Mouse (Mus musculus) intestine, embryonic 15.5 days (tissue): ENCODE results near the gene Cdk18. TPM values are rescaled to one million over a fixed set of nuclear protein-coding genes. Genes with fewer than 3 reads are reported as not detected.
A peak's percentile ranks its signal among the peaks of the same experiment; 100 is the strongest.

ENCODE experiments used
- ATAC-seq: fragments of 200-750 bp; cut with Nextera tagmentation; 2 replicates; pipeline ENCODE4 v1.8.0; 2017; ENCODE audit warnings: moderate TSS enrichment, moderate library complexity
- H3K27ac ChIP-seq: fragments of 300-500 bp; sonication (generic); 2 replicates; pipeline ENCODE4 v1.5.1; 2015; ENCODE audit warnings: mild to moderate bottlenecking, inconsistent platforms
- H3K27me3 ChIP-seq: fragments of 300-500 bp; sonication (generic); replicated peaks from 2 replicates; pipeline ENCODE4 v1.6.1; 2015; ENCODE audit warnings: inconsistent platforms
- H3K36me3 ChIP-seq: fragments of 300-500 bp; sonication (generic); 2 replicates; pipeline ENCODE4 v1.6.1; 2015; ENCODE audit warnings: inconsistent platforms
- H3K4me1 ChIP-seq: fragments of 300-500 bp; sonication (generic); replicated peaks from 2 replicates; pipeline ENCODE4 v1.6.1; 2015; ENCODE audit warnings: inconsistent platforms
- H3K4me2 ChIP-seq: fragments of 300-500 bp; sonication (generic); replicated peaks from 2 replicates; pipeline ENCODE4 v1.6.1; 2015; ENCODE audit warnings: mild to moderate bottlenecking, inconsistent platforms
- H3K4me3 ChIP-seq: fragments of 300-500 bp; sonication (generic); replicated peaks from 2 replicates; pipeline ENCODE4 v1.5.1; 2015; ENCODE audit warnings: inconsistent platforms
- H3K9ac ChIP-seq: fragments of 300-500 bp; sonication (generic); 2 replicates; pipeline ENCODE4 v1.6.1; 2015; ENCODE audit warnings: inconsistent platforms
- H3K9me3 ChIP-seq: fragments of 300-500 bp; sonication (generic); 2 replicates; pipeline ENCODE4 v1.6.1; 2016; ENCODE audit warnings: inconsistent platforms
- WGBS: fragments of 180-500 bp; shearing (Covaris S2); methylation state at CpG from one replicate; pipeline ENCODE4 v1.1.7; 2015; 5-methylcytosine and 5-hydroxymethylcytosine counted together
- polyA plus RNA-seq: library from polyadenylated mRNA; unstranded; fragments of >200 nt; fragmentation: Nextera tagmentation; extraction: Ambion mirVana; gene quantifications from 2 replicates; pipeline ENCODE4 v1.2.1, GENCODE M21; 2015

Cdk18 gene
- polyA plus RNA-seq, 1 experiment from 2014 or later: 10.5 TPM

- Histone ChIP-seq H3K4me3 (no peak overlapping the region), H3K27ac (no peak overlapping the region), H3K4me1 (no peaks in the 10 kb centered on the region), H3K9ac (no peak overlapping the region), H3K4me2 (no peak overlapping the region), H3K9me3 (no peaks in the 10 kb centered on the region), H3K36me3 (no peaks in the 10 kb centered on the region), H3K27me3 (no peaks in the 10 kb centered on the region)
- ATAC-seq: no peak
- WGBS: 70% methylated on average over 6 of the region's 6 CpGs
Measured at GRCm38 (mm10) chr1:132101953-132102697, 37.4 kb downstream of the Cdk18 start.

GRCm38 (mm10) chr1:132099775-132100174 is 39.7 kb downstream of the Cdk18 start:
- H3K4me1 ChIP-seq: peaks cover 5% of the 10 kb centered on the region; the same call in 1 of the 2 replicates
- no peak for ATAC-seq
- no peaks in the 10 kb centered on the region for H3K9me3 ChIP-seq
- H3K27me3 ChIP-seq: no peaks in the 10 kb centered on the region
- no peaks in the 10 kb centered on the region for H3K36me3 ChIP-seq
- H3K4me2 ChIP-seq: no peak overlapping the region
- no peak overlapping the region for H3K4me3 ChIP-seq
- 71% methylated on average over 4 of the region's 4 CpGs for WGBS
- H3K9ac ChIP-seq: no peak overlapping the region
- H3K27ac ChIP-seq: no peak overlapping the region

GRCm38 (mm10) chr1:132099016-132099415 is 40.5 kb downstream of the Cdk18 start:
- Histone ChIP-seq H3K27me3 (no peaks in the 10 kb centered on the region), H3K36me3 (no peaks in the 10 kb centered on the region), H3K4me3 (no peak overlapping the region), H3K27ac (no peak overlapping the region), H3K9ac (no peak overlapping the region), H3K9me3 (no peaks in the 10 kb centered on the region), H3K4me1 (peaks cover 5% of the 10 kb centered on the region; the same call in 1 of the 2 replicates), H3K4me2 (no peak overlapping the region)
- 52% methylated on average over 4 of the region's 4 CpGs for WGBS
- no peak for ATAC-seq

GRCm38 (mm10) chr1:132098076-132098475 is 41.4 kb downstream of the Cdk18 start:
- H3K36me3 ChIP-seq: no peaks in the 10 kb centered on the region
- ATAC-seq: no peak
- no peak overlapping the region for H3K27ac ChIP-seq
- no peak overlapping the region for H3K4me3 ChIP-seq
- 46% methylated on average over 1 of the region's 1 CpGs for WGBS
- no peaks in the 10 kb centered on the region for H3K9me3 ChIP-seq
- no peaks in the 10 kb centered on the region for H3K27me3 ChIP-seq
- peaks cover 5% of the 10 kb centered on the region; the same call in 1 of the 2 replicates for H3K4me1 ChIP-seq
- H3K4me2 ChIP-seq: no peak overlapping the region
- no peak overlapping the region for H3K9ac ChIP-seq

GRCm38 (mm10) chr1:132095356-132096004 is 44.0 kb downstream of the Cdk18 start:
- Histone ChIP-seq H3K9me3 (no peaks in the 10 kb centered on the region), H3K9ac (no peak overlapping the region), H3K36me3 (no peaks in the 10 kb centered on the region), H3K4me2 (no peak overlapping the region), H3K27me3 (no peaks in the 10 kb centered on the region), H3K4me3 (no peak overlapping the region), H3K27ac (peak overlapping the region; percentile 56), H3K4me1 (peaks cover 5% of the 10 kb centered on the region; the same call in 1 of the 2 replicates)
- ATAC-seq: peak; percentile 91
- WGBS: 43% methylated on average over 11 of the region's 11 CpGs

GRCm38 (mm10) chr1:132093269-132093668 is 46.2 kb downstream of the Cdk18 start:
- Histone ChIP-seq H3K4me1 (peaks cover 5% of the 10 kb centered on the region; the same call in 1 of the 2 replicates), H3K27ac (no peak overlapping the region), H3K9me3 (no peaks in the 10 kb centered on the region), H3K27me3 (no peaks in the 10 kb centered on the region), H3K36me3 (no peaks in the 10 kb centered on the region), H3K4me3 (no peak overlapping the region), H3K4me2 (no peak overlapping the region), H3K9ac (no peak overlapping the region)
- no peak for ATAC-seq
- WGBS: 95% methylated on average over 4 of the region's 4 CpGs

GRCm38 (mm10) chr1:132090266-132090665 is 49.2 kb downstream of the Cdk18 start:
- Histone ChIP-seq H3K4me2 (no peak overlapping the region), H3K36me3 (no peaks in the 10 kb centered on the region), H3K27me3 (no peaks in the 10 kb centered on the region), H3K9me3 (no peaks in the 10 kb centered on the region), H3K4me3 (no peak overlapping the region), H3K9ac (no peak overlapping the region), H3K27ac (no peak overlapping the region), H3K4me1 (peaks cover under 1% of the 10 kb centered on the region; the same call in 1 of the 2 replicates)
- 77% methylated on average over 4 of the region's 4 CpGs for WGBS
- ATAC-seq: no peak

GRCm38 (mm10) chr1:132089767-132090166 is 49.7 kb downstream of the Cdk18 start:
- Histone ChIP-seq H3K4me2 (no peak overlapping the region), H3K36me3 (no peaks in the 10 kb centered on the region), H3K27ac (no peak overlapping the region), H3K9me3 (no peaks in the 10 kb centered on the region), H3K4me3 (no peak overlapping the region), H3K9ac (no peak overlapping the region), H3K4me1 (0 out of 2 replicates have a peak, but pooled peaks cover 3% of the 10 kb centered on the region), H3K27me3 (no peaks in the 10 kb centered on the region)
- no peak for ATAC-seq
- WGBS: 72% methylated on average over 6 of the region's 6 CpGs

GRCm38 (mm10) chr1:132088181-132088671 is 51.3 kb downstream of the Cdk18 start:
- H3K4me3 ChIP-seq: no peak overlapping the region
- H3K9ac ChIP-seq: no peak overlapping the region
- 80% methylated on average over 5 of the region's 5 CpGs for WGBS
- H3K27me3 ChIP-seq: no peaks in the 10 kb centered on the region
- H3K4me1 ChIP-seq: 0 out of 2 replicates have a peak, but pooled peaks cover 3% of the 10 kb centered on the region
- no peaks in the 10 kb centered on the region for H3K36me3 ChIP-seq
- no peak for ATAC-seq
- H3K27ac ChIP-seq: no peak overlapping the region
- H3K9me3 ChIP-seq: no peaks in the 10 kb centered on the region
- no peak overlapping the region for H3K4me2 ChIP-seq

GRCm38 (mm10) chr1:132085181-132086049 is 54.1 kb downstream of the Cdk18 start:
- ATAC-seq: peak; percentile 83
- H3K4me2 ChIP-seq: no peak overlapping the region
- H3K36me3 ChIP-seq: no peaks in the 10 kb centered on the region
- 0 out of 2 replicates have a peak, but pooled peaks cover 3% of the 10 kb centered on the region for H3K4me1 ChIP-seq
- H3K27ac ChIP-seq: peak overlapping the region; percentile 44; the same call in 1 of the 2 replicates
- H3K4me3 ChIP-seq: no peak overlapping the region
- 51% methylated on average over 7 of the region's 7 CpGs for WGBS
- H3K27me3 ChIP-seq: no peaks in the 10 kb centered on the region
- no peak overlapping the region for H3K9ac ChIP-seq
- no peaks in the 10 kb centered on the region for H3K9me3 ChIP-seq

- Histone ChIP-seq H3K4me3 (no peak overlapping the region), H3K9me3 (no peaks in the 10 kb centered on the region), H3K27ac (no peak overlapping the region), H3K9ac (no peak overlapping the region), H3K4me1 (no peaks in the 10 kb centered on the region), H3K4me2 (no peak overlapping the region), H3K27me3 (no peaks in the 10 kb centered on the region), H3K36me3 (no peaks in the 10 kb centered on the region)
- ATAC-seq: no peak
- WGBS: 85% methylated on average over 2 of the region's 2 CpGs
Measured at GRCm38 (mm10) chr1:132078413-132078812, 61.1 kb downstream of the Cdk18 start.

GRCm38 (mm10) chr1:132075576-132075975 is 63.9 kb downstream of the Cdk18 start:
- Histone ChIP-seq H3K4me2 (no peak overlapping the region), H3K27ac (no peak overlapping the region), H3K4me1 (no peaks in the 10 kb centered on the region), H3K36me3 (no peaks in the 10 kb centered on the region), H3K9me3 (no peaks in the 10 kb centered on the region), H3K9ac (no peak overlapping the region), H3K27me3 (no peaks in the 10 kb centered on the region), H3K4me3 (no peak overlapping the region)
- ATAC-seq: peak; percentile 39; the same call in 1 of the 2 replicates
- WGBS: 84% methylated on average over 10 of the region's 10 CpGs
